Mouse (Mus musculus): ENCODE results near the gene Doc2a.
"Not testable (repeated sequence)": the region's sequence is repeated elsewhere in the genome, so short reads cannot be mapped to it uniquely, and the experiment has no call there.

The Doc2a gene

GRCm38 (mm10) chr7:126898102-126898990 is 51.1 kb downstream of the Doc2a start:
- in situ Hi-C loops (cut with MboI; ENCODE audit: low pct_unique_long_range_greater_than_20kb in 1 of 2, low sequenced_read_pairs in 2 of 2, unreplicated experiment in 1 of 2): no loop called here

GRCm38 (mm10) chr7:126899781-126900180 is 52.6 kb downstream of the Doc2a start:
- in situ Hi-C loops (cut with MboI; ENCODE audit: low pct_unique_long_range_greater_than_20kb in 1 of 2, low sequenced_read_pairs in 2 of 2, unreplicated experiment in 1 of 2): not testable (repeated sequence)
